Mouse (Mus musculus): ENCODE measurements around the gene Cir1.

The Cir1 gene

DNA sequence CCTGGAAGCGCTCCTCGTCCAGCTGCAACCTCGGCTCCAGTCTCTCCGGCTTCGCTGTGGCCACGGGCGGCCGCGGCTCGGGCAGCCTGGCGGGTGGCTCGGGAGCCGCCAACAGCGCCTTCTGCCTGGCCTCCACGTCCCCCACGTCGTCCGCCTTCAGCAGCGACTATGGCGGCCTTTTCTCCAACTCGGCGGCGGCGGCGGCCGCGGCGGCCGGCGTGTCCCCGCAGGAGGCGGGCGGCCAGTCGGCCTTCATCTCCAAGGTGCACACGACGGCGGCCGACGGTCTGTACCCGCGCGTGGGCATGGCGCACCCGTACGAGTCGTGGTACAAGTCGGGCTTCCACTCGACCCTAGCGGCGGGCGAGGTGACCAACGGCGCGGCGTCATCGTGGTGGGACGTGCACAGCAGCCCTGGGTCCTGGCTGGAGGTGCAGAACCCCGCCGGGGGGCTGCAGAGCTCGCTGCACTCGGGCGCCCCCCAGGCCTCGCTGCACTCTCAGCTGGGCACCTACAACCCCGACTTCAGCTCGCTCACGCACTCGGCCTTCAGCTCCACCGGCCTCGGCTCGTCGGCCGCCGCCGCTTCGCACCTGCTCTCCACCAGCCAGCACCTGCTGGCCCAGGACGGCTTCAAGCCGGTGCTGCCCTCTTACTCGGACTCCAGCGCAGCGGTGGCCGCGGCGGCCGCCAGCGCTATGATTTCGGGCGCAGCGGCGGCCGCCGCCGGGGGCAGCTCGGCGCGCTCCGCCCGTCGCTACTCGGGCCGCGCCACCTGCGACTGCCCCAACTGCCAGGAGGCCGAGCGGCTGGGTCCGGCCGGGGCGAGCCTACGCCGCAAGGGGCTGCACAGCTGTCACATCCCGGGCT lies 39.0 kb downstream of the Cir1 start:
- ATAC-seq (ENCODE audit: insufficient number of reproducible peaks, low FRiP score, low TSS enrichment) = 0 out of 2 replicates have a peak, but pooled peaks have one; percentile 10

DNA sequence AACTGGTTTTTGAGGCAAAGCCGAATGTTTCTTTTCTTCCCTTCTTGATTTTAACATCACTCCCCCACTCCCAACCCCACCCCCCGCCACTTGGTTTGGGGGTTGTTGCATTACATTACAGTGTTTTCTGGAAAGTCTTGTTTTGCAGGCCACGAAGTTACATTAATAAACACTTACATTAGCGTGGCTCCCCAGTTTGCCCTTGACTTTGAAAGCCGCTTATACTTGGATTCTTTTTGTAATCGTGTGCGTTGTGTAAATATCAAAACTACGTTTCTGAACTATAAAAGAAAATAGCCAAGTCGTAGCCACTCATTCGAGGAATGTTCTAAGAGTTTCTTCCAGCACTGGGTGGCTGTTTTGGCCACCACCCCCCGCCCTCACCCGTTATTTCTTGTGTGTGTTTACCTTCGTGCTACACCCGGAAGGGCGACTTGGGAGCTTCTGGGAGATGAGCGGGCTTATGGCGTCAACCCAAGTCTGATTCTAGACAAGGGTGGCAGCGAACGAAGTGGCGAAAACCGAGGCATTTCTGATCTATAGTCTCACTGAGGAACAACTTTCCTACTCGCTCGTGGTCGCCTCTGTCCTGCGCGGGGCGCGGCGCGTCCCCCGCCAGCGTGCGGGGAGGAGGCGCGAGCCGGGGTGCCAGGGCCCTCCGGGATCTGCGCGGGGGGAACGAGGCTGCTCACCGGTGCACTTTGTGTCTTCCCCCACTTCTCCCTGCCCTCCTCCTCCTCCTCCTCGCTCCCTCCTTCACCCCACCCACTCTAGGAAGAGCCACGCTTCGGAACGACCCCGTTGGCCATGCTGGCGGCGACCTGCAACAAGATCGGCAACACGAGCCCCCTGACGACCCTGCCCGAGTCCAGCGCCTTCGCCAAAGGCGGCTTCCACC lies 39.9 kb downstream of the Cir1 start:
- ATAC-seq (ENCODE audit: insufficient number of reproducible peaks, low FRiP score, low TSS enrichment) = no peak

DNA sequence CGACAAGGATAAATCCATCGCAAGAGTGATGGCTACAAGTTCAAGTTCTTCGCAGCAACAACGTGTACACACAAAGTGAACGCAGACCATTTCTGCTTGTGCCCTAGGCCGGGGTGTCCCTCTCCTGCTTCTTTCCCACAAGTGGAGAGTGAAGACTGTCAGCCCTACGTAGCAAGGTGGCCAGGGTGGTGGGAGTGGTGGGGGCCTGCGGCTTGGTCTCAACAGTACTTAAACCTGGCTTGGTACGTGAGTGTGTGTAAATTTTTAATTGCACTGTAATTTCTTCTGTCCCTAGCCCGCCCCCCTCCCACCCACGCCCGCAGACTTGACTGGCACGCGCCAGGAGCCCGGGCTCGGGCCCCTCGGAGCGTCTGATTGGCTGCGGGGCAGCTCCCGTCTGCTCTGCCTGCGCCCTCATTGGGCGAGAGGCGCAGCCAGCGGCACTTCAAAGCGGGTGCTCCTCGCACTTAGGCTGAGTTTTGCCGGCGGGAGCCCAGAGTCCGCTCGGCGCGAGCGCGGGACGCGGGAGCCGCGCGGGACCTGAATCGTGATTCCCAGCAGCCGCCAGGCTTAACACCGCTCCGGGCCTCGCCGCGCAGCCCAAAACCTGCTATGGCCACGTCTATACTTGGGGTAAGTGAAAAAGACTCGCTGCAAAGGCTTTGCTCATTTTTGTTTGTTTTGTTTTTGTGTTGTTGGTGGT lies 40.9 kb downstream of the Cir1 start, which contains the start of gene Sp9:
Sp9 (plus strand) TSS at position 467 of the 703 bp plus-strand sequence.
- no peak for ATAC-seq (ENCODE audit: insufficient number of reproducible peaks, low FRiP score, low TSS enrichment)

GRCm38 (mm10) chr2:73270593-73271458 lies 41.7 kb downstream of the Cir1 start:
- no peak for ATAC-seq (ENCODE audit: insufficient number of reproducible peaks, low FRiP score, low TSS enrichment)

GRCm38 (mm10) chr2:73270071-73270592 lies 42.4 kb downstream of the Cir1 start:
- ATAC-seq (ENCODE audit: insufficient number of reproducible peaks, low FRiP score, low TSS enrichment) = no peak

- ATAC-seq (ENCODE audit: insufficient number of reproducible peaks, low FRiP score, low TSS enrichment) = no peak
These were observed 42.8 kb downstream of the Cir1 start for GRCm38 (mm10) chr2:73269666-73270065.

DNA sequence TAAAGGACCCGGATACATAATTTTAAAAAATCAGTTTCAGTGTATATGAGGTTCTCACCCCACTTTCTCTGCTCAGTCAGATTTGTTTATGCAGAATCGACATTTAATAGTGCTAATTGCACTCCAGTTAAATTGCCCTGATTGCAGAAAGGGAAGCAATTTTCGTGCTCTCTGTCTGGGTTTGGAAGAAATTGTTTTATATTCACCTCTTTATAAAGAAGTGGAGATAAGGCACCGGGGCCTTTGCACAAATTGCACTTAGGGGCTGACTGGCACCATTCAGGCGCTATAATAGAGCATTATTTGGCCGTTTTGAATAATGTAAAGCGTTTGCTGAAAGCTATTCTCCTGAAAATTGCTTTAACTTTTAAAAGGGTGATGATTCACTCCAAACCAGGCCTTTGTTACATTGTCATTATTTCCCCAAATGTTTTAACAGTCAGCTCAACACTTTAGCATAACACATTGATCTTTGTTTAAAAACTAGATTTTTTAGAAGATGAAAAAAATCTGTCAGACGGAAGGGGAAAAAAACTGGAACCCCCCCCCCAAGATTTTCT lies 43.6 kb downstream of the Cir1 start:
- no peak for ATAC-seq (ENCODE audit: insufficient number of reproducible peaks, low FRiP score, low TSS enrichment)

DNA sequence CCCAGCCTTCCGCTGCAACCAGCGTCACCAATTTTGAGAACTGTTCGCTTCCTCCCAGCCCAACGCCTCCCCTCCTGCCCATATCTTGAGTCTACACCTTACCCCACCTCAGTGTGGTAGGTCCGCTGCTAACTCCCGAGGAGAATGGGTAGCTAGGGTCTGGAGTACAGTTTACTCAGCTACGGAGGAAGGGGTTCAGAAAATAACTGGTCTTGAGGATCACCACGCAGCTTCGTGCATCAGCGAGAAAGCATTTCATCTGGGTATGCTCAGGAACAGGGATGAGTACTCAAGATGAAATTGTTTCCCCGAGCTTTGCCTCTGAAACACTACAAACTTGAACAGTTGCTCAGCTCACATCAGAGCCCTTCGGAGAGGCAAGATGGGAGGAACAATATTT lies 44.2 kb downstream of the Cir1 start:
- no peak for ATAC-seq (ENCODE audit: insufficient number of reproducible peaks, low FRiP score, low TSS enrichment)

DNA sequence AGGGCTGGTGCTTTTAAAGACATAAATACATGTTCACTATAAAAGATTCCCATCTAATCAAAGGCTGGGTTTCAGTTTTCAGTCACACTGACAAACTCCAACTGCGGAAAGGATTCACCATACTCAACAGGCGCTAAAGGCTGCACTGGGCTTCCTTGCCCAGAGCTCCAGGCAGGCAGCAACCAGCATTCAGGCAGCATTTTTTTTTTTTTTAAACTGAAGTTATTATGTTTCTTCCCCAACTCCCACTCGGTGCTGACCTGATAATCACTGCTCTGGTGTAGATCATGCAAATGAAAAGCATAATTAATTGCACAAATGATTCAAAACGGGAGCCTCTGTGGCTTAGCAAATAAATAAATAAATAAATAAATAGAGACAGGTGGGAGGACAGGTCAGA lies 44.7 kb downstream of the Cir1 start:
- ATAC-seq (ENCODE audit: insufficient number of reproducible peaks, low FRiP score, low TSS enrichment) = no peak

DNA sequence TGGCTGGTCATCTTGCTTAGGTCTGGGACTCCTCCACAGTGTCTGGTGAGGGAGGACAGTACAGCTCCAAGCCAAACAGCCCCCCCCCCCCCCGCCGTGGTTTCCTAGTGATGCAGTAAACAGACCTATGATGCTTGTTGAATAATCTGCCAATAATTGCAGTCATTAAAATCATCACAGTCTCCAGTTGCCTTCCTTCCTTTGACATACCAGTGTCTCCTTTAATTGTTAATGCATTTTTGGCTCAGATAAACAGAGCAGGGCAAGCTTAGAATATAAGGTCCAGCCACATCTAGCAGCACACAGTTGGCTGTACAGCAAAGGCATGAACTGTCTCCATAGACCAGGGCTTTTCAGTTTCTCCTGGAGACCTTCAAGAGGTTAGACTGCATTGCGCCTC lies 45.3 kb downstream of the Cir1 start:
- ATAC-seq (ENCODE audit: insufficient number of reproducible peaks, low FRiP score, low TSS enrichment) = no peak

DNA sequence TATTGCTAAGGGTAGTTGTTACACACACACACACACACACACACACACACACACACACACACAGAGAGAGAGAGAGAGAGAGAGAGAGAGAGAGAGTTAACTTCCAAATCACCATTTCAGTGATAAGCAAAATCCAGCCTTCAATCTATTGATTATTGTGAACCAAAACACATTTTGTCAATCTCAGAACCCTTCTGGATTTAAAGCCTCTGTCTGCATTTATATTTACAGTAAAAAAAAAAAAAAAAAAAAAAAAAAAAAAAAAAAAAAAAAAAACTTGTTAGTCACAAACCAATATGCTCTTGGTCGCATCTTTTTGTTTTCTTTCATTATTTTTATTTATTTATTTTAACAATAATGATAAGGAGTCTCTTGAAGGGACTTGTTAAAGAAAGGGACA lies 45.9 kb downstream of the Cir1 start:
- ATAC-seq (ENCODE audit: insufficient number of reproducible peaks, low FRiP score, low TSS enrichment) = no peak

DNA sequence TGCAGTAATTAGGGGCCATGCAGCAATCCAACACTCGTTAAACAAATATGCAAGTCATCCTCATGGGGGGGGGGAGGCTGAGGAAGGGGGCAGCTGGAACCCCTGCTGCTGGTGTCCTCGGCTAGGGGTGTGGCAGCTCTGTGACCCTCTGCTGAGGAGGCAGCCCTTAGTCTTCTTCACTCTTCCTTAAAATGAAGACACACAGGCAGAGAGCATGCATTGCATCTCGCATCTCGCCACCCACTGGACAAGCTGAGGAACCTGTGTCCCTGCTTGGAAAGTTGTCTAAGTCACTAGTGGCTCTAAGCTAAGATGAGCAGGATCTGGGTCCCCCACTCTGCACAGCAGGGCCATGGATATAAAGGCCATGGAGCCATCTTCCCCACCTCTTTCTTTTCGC lies 46.5 kb downstream of the Cir1 start:
- no peak for ATAC-seq (ENCODE audit: insufficient number of reproducible peaks, low FRiP score, low TSS enrichment)

- ATAC-seq (ENCODE audit: insufficient number of reproducible peaks, low FRiP score, low TSS enrichment) = no peak
These were observed 47.8 kb downstream of the Cir1 start for GRCm38 (mm10) chr2:73264611-73265195.

- ATAC-seq (ENCODE audit: insufficient number of reproducible peaks, low FRiP score, low TSS enrichment) = no peak
These were observed 48.5 kb downstream of the Cir1 start for GRCm38 (mm10) chr2:73263794-73264610.

DNA sequence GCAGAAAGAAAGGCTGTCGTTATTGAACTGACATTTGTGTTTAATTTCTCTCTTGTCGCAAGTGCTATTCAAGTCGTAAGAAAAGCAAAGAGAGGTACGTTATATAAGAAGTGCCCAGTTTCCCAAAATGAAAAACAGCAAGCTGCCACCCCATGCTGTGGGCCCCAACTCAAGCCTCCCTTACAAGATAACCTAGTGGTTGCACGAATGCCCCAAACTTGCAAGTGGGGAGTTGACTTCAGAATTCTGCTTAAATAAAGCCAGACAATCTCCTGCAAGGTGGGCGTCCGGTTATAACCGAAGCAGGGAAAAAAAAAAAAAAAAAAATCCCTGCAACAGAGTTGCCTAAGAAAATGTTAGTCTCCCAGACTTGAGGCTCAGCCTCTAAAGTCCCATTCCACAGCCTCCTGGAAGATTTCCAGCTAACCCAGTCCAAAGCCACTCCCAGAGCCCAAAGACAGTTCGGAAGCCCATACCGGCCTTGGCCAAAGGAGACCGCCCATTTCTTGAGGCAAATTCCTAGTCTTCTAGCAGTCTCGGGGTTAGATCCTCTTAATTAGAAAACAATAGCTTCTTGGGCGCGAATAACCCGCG lies 49.2 kb downstream of the Cir1 start:
- ATAC-seq (ENCODE audit: insufficient number of reproducible peaks, low FRiP score, low TSS enrichment) = no peak

GRCm38 (mm10) chr2:73248701-73249100 lies 63.8 kb downstream of the Cir1 start:
- ATAC-seq (ENCODE audit: insufficient number of reproducible peaks, low FRiP score, low TSS enrichment) = no peak

DNA sequence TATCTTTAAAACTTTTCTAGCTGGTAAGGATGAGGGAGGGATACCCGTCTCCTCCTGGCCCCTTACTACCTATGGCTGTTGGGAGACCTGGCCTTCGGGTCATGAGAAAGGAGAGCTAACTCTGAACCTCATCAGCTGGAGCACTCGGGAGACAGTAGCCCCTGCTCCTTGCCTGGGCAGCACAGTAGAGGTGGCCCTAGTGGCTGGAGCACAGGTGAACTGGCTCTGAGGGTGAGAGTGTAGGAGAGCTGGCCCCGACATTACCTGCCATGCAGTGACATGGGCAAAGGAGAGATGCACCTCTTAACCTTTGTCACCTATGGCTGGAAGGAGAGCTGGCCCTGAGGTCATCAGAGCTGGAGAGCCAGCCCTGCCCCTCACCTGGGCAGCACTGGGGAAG lies 71.2 kb downstream of the Cir1 start:
- no peak for ATAC-seq (ENCODE audit: insufficient number of reproducible peaks, low FRiP score, low TSS enrichment)

All from cerebellum, adult (tissue).